Mouse (Mus musculus) cerebellum, postnatal 36 days (tissue): ENCODE measurements around the gene Dll4.

Experiments used
- DNase-seq, 2 experiments: peaks; one replicate each; pipeline ENCODE4 v3.0.0; 2021 to 2022; ENCODE audit warnings: mixed read lengths in 2 of 2

Dll4 gene

DNA sequence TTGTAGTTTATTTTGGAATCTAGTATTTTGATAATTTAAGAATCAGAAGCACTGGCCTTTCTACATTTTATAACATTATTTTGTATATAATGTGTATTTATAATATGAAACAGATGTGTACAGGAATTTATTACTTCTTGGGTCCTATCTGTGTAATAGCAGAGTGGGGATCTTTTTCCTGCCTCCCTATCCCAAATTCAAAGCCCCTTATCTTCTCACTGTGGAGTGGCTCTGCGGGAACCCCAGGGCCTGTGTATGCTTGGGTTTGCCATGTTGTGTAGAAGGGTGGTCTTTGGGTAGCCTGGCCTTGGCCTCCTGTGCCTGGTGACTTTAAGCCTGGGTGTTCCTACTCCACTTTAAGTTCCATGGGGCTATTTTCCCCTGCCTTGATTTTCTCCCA is 10.0 kb downstream of the Dll4 start:
- DNase-seq = no peak

- DNase-seq = no peak
These were observed 10.4 kb downstream of the Dll4 start for GRCm38 (mm10) chr2:119336002-119336401.

DNA sequence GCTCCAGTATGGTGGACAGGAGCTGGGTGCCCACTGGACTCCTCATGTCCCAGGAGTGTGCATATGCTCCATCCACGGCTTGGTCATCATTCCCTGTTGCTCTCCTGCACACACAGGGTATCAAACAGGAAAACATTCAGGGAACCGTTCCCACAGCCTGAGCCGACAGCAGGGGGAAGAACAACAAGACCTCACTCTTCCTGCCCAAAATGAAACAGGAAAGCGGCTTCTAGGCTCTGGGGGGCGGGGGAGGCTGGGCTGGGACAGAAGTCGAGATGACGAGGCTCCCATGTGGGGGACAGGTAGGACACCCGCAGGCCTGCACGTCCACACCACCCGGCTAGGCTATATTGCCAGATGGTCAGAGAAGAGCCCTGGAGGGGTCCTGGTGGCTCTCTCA is 10.9 kb downstream of the Dll4 start:
- DNase-seq = no peak

DNA sequence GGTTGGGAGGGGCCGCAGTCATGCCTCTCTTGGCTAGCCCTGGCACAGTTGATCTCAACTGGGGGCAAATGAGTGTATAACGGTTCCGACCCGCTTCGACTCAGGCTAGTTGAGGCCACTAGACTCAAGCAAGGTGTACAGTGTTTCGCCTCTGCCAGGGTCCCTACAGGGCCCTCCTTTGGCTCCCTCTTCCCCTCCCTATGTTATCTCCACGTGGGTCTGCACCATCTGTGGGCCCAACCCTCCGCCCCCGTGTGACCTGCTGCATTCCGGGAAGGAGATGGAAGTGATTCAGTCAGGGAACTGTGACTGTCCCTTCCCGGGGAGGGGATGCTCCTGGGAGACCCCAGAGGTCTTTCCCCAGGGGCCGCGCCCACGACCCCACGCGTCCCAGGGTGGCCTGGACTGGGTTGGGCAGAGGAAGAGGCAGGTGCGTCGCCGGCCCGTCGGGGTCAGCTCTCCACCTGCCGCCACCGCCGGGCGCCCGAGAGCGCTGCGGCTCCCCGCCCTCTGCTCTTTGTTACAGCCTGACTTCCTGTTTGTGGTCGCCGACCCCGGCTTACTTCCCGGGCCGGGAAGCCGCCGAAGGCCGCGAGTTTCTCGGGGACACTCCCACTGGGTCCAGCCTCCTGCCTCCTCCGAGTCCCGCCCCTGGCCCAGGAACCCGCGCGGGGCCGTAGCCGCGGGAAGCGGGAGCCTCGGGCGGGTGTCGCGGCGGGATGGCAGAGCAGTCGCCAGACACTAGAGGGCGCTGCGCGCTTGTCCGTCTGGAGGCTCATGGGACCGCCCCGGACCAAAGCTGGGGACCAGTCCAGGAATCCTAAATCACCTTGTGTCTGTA is 12.1 kb downstream of the Dll4 start:
- peak; percentile 92 to 93 for DNase-seq

DNA sequence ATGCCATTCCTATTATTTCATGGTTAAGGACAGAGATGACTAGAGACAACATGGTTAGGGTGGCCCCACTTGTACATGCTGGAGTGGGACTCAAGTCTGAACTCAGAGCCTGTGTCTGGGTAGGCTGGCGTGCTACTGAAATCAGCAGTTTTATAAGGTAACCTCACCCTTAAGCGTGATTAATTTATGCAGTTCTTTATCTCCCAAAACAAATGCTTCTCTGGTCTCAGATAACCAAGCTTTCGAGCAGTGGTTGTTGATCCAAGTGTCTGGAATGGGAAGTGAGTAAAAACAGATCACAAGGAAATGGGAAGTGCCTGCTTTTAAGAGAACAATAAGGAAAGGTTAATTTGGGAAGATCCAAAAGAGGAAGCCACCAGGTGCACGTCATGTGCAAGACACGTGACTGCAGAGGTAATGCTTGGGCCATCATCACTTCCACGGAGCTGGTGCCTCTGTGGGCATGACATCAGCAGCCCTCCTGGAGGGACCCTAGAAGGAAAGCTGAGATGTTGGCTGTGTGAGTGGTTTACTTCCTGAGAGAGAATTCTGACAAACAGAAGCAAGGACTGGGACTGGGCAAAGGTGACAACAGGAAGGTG is 19.1 kb downstream of the Dll4 start:
- no peak for DNase-seq

DNA sequence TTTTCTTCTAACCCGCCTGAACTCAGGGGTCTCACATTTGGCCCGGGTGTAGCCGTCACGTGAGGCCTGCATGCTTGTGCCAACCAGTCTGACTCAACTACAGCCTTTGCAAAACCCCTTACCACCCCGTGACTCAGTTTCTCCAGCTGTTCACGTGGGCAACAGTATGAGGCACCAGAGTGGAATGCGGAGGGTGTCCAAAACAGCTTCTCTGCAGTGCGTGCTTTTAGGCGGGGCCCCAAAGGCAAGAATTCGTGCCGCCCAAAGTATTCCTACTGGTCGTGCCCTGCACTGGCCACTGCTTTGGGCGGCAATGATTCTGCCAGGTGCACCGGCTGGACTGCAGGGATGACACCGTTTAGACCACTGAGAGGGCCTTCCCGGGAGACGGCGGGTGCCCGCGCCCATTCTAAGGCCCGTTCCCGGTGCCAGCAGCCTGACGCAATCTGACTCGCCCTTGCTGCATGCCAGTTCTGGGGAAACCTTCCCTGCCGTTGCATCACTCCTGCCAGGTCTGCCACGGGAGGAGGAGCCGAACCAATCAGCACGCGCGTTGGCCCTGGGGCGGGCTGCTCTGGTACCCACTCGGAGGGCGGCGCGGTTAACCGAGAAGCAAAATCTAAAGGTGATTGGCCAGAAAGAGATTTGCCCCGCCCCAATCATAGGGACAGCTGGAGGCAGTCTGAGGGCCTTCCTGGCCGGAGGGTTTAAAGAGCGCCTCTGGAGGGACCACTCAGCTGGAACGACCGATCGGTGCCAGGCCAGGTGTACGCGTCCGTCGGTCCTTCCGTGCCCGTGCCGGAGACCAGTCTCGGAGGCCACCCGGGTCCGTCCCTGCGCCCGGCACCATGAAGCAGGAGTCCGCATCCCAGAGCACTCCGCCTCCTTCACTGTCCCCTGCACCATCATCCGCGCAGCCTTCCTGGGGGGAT is 25.2 kb downstream of the Dll4 start, which contains the start of gene Chac1:
TSS of gene Chac1 (plus strand) at position 675 of the 932 bp plus-strand sequence.
- peak; percentile 92 to 93 for DNase-seq

DNA sequence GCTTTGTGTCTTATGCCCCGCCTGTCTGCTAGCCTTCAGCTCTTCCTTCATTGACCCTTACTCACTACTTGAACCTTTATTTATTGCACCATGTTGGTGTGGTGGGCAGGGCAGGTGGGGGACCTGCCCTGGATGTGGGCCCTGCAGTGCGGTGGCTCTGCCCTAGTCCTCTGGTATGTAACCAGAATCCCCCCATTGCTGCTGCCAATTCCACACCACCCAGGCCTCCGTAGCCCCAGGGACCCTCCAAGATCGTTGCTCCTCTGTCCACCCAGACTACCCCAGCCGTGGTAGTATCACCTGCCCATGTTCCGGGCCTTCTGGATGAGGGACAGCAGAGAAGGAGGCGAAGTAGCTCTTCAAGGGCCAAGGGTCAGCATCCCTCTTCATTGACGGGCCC is 28.1 kb downstream of the Dll4 start:
- DNase-seq = no peak

GRCm38 (mm10) chr2:119355089-119355488 is 29.5 kb downstream of the Dll4 start:
- DNase-seq = peak; percentile 82 to 84

DNA sequence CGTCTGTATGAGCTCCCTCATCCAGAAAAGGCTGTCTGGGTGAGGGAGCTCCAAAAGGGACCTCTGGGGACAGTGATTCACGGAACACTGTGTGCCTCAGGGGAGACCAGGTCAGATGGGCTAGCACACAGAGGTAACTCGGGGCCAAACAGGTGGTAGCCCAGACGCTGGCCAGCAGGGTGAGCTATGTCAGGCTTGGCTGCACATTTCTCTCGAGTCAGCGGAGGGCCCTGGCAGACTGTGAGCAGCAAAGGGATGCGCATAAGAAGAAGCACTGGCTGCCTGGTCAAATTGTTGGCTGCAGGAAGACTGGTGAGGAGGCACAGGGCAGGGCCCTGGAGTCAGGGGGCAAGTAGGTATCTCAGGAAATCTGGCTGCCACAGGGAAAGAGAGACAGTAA is 30.1 kb downstream of the Dll4 start:
- DNase-seq = peak; percentile 86 to 89

GRCm38 (mm10) chr2:119356310-119356709 is 30.7 kb downstream of the Dll4 start:
- no peak for DNase-seq

DNA sequence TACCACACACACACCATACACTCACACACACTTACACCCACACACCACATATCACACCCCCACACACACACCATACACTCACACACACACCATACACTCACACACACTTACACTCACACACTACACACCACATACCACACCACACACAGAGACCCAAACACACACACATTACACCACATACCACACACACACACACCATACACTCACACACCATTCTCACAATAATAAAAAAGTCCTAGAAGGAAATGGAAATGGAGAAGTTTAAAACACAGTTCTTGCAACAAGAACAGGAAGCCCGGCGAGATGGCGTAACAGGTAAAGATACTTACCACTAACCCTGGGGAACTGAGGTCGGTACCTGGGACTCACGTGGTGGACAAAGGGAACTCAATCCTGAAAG is 31.2 kb downstream of the Dll4 start:
- DNase-seq = no peak

DNA sequence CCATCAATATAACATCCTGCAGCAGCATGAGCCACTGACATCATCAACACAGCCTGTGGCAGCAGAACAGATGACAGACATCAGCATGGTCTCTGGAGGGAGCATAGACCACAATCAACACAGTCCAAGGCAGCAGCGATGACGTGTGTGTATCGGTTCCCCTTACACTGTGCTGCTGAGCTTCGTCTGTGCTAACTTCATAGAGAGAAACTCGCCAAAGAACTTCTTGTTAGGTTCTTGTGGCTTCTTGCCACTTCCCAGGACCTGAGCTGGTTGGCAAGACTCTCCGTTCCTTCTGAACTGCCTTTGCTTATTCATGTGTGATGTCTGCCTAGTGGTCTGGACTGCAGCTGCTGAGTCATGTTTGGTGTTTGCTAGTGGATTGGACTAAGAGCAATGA is 32.7 kb downstream of the Dll4 start:
- DNase-seq = no peak

DNA sequence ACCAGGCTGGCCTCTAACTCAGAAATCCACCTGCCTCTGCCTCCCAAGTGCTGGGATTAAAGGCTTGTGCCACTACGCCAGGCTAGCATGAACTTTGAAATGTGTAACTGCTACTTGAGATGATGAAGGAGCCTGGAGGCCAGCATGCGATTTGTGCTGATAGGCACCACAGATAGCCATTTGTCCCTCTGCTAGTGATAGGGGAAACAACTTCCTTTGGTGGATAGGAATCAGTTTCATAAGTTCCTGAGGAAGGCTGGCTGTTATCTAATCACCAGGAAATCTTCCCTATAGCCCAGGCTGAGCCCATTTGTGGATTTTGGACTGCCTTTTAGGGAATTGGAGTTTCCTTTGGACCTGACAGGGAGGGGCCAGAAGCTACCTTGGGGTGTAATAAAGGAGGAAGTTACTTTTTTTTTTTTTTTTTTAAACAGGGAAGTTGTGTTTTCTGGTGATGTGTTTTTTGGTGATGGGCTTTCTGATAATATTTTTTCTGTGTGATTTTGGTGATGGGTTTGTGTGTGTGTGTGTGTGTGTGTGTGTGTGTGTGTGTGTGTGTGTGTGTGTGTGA is 34.2 kb downstream of the Dll4 start:
- DNase-seq = no peak

- no peak for DNase-seq
These were observed 39.4 kb downstream of the Dll4 start for GRCm38 (mm10) chr2:119364969-119365368.

GRCm38 (mm10) chr2:119367346-119367745 is 41.8 kb downstream of the Dll4 start:
- no peak for DNase-seq

- no peak for DNase-seq
These were observed 44.5 kb downstream of the Dll4 start for GRCm38 (mm10) chr2:119370116-119370515.

- no peak for DNase-seq
These were observed 51.7 kb downstream of the Dll4 start for GRCm38 (mm10) chr2:119377286-119377685.

DNA sequence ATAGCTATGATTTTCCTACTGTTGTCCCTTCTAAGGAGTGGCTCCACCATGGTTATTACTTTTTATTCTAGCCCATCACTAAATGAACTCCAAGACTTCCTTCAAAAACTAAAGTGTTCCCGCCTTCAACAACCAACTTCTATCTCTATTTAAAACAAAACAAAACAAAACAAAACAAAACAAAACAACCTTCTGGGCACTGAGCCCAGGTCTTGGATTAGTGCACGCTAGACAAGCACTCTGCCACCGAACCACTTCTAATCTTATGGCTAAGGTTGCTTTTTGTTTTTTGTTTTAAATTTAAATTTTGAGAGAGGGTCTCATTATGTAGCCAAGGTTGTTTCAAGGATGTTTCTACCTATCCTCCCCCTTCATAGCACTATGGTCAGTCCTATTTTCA is 52.2 kb downstream of the Dll4 start:
- no peak for DNase-seq

DNA sequence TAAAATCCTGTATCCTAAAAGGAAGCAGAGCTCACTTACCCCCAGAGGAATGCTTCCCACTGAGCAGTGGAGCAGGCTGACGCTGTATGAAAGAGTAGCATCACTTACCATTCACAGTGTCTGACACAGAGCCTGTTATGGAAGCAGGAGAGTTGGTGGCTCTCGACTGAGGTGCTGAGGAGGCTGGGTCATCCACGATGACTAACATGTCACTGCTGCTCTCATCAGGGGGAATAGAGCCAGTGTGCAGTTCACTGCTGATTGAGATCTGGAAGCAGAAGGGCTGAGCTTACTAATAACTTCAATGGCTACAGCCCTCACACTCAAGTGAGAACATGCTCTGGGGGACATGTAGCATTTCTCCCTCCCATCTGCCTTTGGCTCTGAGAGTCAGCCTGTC is 53.9 kb downstream of the Dll4 start:
- DNase-seq = no peak
